Mouse (Mus musculus) gastrocnemius, postnatal 36 days (tissue): ENCODE measurements around the gene Ssbp4. TPM values are rescaled to one million over a fixed set of nuclear protein-coding genes. Genes with fewer than 3 reads are reported as not detected.
A peak's percentile ranks its signal among the peaks of the same experiment; 100 is the strongest.
"Not testable (repeated sequence)": the region's sequence is repeated elsewhere in the genome, so short reads cannot be mapped to it uniquely, and the experiment has no call there.

Source experiments
- DNase-seq, 2 experiments: peaks; one replicate each; pipeline ENCODE4 v3.0.0; 2022
- intact Hi-C: fragments of 180-260 bp; cut with DNase I; formaldehyde crosslinking; loops from one replicate; pipeline ENCODE4 v1.15.1; 2025
- total RNA-seq, 2 experiments: library from RNA; stranded (reverse); gene quantifications; 2 replicates each; pipeline ENCODE4 v1.2.3; 2021

Ssbp4 gene
- total RNA-seq, 2 experiments from 2014 or later = 12.5 to 15.9 TPM

DNA sequence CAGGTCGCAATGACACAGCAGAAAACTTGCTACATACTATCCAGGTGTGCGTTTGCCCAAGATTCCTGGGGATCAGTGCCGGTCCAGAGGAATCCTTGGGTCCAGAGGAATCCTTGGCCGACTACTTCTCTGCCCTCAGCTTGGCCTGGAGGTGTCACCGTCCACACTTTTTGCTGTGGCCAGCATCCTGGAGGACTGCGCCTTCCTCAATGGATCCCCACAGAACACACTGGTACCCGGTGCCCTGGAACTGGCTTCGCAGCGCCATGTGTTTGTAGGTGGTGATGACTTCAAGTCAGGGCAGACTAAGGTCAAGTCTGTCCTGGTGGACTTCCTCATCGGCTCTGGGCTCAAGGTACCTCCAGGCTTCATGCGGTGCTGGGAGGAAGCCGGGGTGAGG lies 12.9 kb downstream of the Ssbp4 start:
- intact Hi-C loops = no loop called here
- no peak for DNase-seq

DNA sequence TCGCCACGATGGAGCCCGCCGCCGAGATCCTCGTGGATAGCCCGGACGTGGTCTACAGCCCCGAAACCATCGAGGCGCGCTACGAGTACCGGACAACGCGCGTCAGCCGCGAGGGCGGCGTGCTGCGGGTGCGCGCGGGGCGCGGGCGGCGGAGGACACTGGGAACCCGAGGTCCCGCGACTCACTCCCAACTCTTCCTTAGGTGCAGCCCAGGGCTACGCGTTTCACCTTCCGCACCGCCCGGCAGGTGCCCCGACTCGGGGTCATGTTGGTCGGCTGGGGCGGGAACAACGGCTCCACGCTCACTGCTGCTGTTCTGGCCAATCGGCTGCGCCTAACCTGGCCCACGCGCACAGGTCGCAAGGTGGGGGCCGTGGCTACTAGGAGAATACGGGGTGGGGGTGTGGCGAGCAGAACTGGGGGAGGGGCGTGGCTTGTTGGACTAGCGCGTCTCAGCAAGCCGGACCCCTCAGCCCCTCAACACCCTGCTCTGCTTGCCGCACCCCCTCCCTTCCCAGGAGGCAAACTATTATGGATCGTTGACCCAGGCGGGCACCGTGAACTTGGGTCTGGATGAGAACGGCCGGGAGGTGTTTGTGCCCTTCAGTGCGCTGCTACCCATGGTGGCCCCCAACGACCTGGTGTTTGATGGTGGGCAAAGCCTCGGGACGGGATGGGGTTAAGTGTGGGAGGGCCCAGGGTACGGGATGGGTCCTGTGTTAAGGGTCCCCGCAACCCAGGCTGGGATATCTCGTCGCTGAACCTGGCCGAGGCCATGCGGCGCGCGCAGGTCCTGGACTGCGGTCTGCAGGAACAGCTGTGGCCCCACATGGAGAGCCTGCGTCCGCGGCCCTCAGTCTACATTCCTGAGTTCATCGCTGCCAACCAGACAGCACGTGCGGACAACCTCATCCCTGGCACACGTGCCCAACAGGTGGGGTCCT lies 13.8 kb downstream of the Ssbp4 start:
- no peak for DNase-seq
- intact Hi-C loops = no loop called here

DNA sequence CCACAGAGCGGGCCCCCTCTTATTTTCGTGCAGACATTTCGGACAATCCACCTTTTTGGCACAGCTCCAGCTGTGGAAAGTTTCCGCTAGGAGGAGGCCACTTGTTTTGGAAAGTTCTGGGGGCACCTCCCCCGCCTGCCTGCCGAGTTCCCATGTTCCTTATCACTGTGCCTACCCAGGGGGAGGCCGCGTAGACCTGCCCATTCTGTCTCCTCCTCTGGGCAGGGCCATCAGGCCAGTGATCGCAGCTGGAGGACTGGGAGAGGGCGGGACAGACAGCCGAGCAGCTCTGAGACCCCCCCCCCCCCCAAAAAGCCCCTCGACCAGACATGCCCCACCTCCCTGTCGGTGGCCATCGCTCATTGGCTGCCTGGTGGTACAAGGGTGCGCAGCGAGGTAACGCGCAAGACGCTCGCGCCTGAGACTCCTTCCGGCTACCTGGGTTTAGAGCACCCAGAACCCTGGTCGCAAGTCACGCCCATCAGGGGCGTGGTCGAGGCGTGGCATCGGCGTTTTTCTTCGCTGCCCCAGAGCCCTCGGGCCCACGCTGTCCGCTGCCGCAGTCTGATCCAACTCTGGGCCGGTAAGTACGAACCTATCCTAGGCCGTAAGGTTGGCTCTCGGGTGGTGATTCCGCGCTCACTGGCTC lies 14.6 kb downstream of the Ssbp4 start, which contains the start of gene Isyna1:
Isyna1 (plus strand) TSS at position 413 of the 649 bp plus-strand sequence.
- DNase-seq = peak; percentile 58 to 62
- intact Hi-C loops = no loop called here

DNA sequence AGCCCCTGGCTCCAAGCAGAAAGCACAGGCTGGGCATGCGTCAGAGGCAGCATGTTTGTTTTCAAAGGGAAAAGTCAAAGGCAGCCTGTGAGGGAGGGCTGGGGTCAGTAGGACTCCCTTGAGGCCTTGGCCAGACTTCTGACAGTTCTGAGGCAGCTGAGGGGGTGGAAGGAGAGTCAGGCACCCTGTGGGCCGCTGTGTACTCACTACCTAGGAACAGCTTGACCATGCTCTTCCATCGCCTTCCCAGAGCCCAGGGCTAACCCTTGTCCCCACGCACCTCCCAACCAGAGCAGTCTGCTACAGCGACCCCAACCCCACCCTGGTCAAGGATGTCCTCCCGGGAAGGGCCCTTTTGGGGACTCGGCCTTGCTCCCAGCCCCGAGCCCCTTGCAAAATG lies 15.5 kb downstream of the Ssbp4 start:
- intact Hi-C loops = no loop called here
- no peak for DNase-seq

DNA sequence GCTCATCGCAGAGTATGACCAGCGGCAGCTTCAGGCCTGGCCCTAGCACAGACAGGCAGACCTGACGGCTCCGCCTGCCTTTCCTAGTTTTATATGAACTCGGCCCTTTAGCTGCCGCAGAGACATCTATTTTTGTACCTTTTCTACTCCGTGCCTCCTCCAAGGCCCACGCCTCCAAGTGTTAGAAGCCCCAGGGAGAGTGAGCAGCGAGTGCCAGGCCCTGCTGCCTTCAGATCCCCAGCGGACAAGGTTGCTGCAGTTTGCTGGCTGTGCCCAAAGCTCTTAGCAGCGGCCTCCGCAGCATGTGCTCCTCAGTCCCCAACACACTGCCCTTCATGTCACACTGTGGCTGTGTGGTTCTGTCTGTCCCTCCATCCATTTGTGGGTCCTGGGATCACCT lies 17.1 kb downstream of the Ssbp4 start:
- intact Hi-C loops = no loop called here
- no peak for DNase-seq

DNA sequence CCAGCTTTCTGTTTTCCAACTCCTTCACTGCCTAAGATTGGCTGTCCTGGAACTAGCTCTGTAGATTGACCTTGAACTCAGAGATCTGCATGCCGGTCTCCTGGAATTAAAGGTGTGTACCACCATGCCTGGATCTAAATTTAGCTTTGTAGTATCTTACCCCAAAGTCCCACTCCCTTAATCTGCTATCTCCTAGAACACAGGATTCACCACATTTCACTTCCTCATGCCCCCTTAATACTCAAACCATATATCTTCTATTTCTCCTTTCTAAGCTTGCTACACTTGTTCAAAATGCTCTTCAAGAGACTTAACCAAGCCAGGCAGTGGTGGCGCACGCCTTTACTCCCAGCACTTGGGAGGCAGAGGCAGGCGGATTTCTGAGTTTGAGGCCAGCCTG lies 20.7 kb downstream of the Ssbp4 start:
- intact Hi-C loops, DNase-seq: not testable (repeated sequence)

DNA sequence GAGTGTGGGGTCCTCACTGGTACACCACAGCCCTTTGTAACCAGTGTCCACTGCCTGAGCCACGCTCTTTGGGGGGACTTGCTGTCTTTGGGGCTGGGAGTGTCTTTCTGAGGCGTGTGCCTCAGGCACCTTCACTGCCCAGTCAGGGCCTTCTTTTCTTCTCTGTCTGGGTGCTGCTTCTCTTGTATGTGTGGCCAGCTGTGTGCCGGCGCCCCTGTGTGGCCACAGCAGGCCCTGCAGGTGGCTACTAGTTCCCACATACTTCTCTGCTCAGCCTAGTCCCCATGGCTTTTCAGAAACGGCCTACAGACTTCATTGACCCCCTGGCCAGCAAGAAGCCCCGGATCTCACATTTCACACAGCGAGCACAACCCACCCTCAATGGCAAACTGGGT lies 23.4 kb downstream of the Ssbp4 start:
- DNase-seq = peak; percentile 53 to 71
- intact Hi-C loops = loop anchor here (2.0 kb wide), 1 partner anchor 24 kb away; no protein-coding TSS in a partner anchor

DNA sequence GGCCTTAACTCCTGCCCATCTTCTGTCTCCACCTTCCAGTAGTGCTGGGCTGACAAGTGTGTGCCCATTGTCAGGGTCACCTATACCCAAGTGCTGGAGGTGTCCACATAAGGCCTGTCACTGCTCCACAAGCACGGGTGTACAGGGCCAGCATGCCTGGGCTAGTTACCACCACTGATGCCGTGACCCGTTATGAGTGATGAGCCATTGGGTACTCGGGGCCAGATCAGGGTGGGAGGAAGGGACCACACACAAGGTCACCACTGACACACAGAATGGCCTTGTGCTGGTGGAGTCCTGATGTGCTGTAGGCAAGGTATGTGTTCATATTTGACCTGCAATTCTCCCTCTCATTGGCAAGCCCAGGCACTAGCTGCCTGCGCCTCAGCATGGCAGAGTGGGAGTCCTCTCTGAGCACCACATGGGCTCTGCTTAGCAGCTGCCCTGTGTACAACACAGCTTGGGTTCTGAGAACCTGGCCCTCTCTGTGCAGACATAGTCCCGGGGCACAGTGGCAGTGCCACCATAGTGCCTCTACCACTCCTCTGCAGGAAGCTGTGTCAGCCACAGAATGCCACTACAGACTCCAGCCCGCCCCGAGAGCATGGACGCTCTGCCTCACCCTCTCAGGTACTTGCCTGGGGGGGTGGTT lies 23.9 kb downstream of the Ssbp4 start:
- DNase-seq = no peak
- intact Hi-C loops = loop anchor here (2.0 to 5.0 kb wide), 2 partner anchors 24 to 37 kb away; no protein-coding TSS in a partner anchor

DNA sequence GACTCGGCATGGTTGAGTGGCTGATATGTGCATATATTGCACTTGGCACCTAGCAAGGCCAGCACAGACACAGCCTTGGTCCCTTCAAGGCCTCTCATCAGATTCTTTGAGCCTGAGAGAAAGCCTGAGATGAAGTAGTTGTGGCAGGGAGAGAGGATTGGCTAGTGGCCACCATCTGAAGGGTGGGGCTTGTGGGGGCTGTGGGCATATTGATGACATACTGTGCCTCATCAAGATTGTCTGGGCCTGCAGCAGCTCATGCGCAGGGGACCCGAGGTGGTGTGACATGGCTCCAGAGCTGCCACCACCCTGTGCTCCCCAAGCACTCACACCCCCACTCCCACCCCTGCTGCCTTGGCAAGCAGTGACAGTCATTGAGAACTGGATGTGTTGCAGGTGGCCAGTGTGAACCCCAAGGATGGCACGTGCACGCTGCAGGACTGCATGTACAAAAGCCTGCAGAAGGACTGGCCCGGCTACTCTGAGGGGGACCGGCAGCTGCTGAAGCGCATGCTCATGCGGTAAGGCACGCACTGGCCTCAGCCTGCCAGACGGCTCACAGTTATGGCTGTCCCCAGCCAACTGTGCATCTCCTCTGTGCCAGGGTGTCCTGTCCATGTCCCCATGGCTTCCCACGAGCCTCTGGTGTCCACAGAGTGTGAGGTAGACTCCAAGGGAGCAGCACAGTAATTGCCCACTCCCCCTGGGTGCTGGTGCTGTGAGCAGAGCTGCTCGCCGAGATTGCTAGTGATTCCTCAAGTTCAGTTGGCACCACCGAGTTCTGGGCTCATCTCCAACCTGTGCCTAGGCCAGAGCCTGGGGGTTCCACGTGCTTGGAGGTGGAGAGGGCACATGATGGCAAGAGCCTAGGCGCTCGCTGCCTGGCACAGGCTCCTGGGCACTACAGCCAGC lies 24.9 kb downstream of the Ssbp4 start:
- DNase-seq = no peak
- intact Hi-C loops = loop anchor here (2.0 to 5.0 kb wide), 2 partner anchors 23 to 36 kb away; no protein-coding TSS in a partner anchor

DNA sequence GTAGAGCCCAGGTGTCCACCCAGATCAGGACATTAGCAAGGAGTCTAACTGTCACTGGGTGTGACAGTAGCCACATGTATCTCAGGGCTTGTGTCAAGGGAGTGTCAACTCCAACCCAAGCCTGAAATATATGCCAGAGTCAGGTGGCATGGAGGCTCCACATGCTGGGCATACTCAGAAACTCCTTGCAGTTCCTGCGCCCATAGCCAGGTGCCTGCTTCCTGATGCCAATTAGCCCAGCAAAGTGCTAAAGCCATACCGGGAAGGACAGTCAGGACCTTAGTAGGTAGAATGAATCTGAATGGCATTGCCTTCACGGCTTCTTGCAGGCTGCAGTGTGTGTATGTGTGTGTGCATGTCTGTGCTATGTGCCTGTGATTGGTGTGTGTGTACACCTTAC lies 31.5 kb downstream of the Ssbp4 start:
- intact Hi-C loops = no loop called here

DNA sequence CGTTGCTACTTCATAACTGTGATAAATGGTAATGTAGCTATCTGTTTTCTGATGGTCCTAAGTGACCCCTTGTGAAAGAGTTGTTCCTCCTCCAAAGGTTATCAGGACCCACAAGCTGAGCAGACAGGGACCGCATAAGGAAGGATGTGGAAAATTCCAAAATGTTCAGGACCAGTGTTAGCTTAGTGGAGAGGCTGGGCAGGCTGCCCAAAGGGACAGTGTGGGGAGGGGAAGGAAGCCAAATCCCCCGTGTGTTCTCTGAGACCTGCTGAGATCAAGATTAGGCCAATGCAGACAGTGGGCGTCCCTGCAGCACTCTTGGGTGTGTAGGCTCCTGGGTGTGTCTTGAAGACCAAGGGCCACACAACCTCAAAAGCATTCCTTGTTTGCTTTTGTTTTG lies 33.8 kb downstream of the Ssbp4 start:
- DNase-seq = peak in 1 of 2 experiments; percentile 53
- intact Hi-C loops = no loop called here

More for the DNA sequence above, 31.5 kb downstream of the Ssbp4 start:
- DNase-seq = no peak

DNA sequence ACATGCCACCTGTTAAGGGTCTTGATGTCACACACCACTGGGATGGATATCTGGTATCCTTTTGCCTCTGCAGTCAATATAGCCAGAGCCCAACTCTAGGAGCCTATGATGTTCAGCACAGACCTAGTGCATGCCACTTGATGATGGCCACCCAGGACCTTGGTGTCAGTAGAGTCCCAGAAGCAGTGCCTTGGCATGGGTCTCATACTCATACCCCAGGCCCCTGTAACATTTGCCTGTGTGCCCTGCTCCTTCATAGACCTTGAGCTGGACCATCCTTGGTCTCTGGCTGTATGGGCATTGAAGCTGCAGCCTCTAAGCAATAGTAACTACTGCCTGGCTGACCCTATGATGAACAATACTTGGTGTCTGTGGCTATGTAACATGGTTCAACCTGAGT lies 34.4 kb downstream of the Ssbp4 start:
- DNase-seq = no peak
- intact Hi-C loops = no loop called here

DNA sequence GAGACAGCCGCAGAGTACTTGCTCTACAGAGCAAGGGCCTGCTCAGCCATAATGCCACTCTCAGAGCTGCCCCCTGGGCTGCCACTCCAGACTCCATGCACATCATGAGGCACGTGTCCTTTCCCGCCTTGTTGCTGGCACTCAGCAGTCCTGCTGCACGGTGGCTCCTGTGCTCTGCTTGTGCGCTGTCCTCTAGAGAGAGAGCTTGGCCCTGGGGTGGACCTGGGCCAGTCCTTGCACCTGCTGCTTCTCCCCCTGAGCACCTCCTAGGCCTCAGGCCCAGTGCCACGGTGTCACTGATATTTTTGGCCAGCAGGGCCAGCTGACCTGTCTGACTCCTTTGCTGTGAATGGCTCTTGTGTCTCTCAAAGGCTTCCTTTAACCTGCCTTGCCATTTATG lies 37.7 kb downstream of the Ssbp4 start:
- peak; percentile 56 to 73 for DNase-seq
- intact Hi-C loops = no loop called here

DNA sequence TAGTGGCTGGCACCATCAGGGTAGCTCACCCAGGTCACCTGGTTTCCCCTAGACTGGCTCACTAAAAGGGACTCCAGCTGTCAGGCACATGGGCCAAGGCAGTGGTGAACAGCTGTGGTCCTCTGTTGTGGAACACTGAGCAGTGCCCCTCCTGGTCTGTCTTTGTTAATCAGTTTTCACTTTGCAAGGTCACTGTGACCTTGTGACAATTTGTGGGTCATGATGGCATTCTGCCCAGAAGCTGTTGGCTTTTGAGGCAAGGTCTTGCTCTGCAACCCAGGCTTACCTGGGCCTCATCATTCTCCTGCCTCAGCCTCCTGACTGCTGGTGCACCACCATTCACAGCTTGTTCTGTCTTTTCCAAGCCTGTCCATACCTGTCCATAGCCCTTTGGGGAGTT lies 38.3 kb downstream of the Ssbp4 start:
- intact Hi-C loops = no loop called here
- no peak for DNase-seq

DNA sequence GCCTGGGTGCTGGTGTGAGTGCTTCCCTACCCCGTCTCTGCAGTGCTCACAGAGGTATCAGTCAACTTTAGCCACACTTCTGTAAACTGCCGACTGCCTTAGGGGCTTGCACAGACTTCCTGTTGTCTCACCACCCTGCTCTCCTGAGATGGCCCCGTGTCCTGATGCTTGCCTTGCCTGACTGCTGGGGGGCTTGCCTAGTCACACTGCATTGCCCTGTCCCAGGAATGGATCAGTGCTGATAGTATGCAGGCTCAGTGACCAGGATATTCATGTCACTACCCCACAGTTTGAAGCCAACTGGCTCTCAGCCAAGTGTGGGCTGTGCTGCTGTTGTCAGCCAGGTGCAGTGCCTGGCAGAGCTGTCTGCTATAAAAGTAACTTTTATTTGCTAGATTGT lies 43.1 kb downstream of the Ssbp4 start:
- intact Hi-C loops = no loop called here
- no peak for DNase-seq

DNA sequence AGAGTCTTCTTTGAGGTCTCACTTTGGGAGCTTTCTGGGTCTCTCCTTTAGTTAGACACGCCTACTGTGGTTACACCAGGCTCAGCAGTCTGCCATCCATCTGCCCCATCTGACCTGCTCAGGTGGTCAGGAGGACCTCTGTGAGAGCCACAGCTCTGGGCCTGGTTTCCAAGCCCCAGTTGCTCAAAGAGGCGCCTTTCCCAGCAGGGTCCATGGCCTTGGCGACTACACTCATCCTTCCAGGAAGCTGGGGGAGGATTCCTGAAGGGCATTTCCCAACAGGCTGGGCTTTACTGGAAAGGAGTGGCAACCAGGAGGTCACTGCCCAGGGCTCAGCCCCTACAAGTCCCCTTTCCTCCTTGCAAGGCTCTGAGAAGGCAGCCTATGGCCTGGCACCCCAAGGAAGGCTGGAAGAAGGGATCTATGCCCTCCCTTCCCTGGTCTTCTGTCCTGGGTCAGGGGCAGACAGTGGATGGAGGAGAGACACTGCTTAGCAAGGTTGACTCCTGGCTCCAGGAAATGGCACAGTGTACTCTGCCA lies 43.9 kb downstream of the Ssbp4 start:
- no peak for DNase-seq
- intact Hi-C loops = no loop called here

DNA sequence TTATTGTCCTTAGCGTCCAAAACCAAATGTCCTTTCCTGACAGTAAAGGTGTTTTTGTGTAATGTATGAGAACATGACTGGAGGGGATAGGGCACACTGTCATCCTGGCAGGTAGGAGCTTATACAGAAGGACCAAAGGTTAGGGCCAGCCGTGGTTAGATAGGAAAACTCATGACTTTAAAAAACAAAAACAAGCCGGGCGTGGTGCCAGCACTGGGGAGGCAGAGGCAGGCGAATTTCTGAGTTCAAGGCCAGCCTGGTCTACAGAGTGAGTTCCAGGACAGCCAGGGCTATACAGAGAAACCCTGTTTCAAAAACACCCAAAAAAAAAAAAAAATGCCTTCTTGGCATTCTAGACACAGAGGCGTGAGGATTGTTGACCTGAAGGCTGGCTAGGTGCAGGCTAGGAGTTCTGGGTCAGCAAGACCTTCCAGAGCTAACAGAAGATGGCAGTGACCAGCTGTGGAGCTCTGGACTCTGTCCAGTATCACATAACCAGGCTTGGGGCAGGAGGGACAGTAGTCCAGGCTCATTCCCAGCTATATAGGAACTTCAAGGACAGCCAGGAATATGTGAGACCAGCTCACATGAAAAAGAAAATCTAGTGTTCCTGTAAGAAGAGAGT lies 44.8 kb downstream of the Ssbp4 start:
- no peak for DNase-seq
- intact Hi-C loops = no loop called here

DNA sequence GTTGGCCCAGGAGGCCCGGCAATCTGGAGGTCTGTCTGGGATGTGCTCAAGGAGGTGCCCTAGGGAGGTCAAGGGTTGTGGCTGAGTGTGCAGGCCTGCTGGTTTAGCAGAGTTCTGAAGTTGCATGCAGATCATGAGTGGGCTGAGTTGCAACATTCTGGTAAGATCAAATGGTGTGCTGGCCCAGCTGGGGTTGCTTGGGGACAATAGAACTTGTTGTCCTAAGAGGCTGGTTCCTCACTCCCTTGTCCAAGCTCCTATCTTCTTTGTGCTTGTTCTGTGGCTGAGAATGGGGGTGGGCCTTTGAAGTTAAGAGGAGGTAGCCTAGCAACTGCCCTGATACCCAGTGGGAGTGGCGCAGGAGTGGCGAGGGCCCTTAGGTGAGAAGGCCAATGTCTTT lies 45.9 kb downstream of the Ssbp4 start:
- intact Hi-C loops = no loop called here
- no peak for DNase-seq
